Mouse (Mus musculus): ENCODE results near the gene 2310039H08Rik.

2310039H08Rik gene

GRCm38 (mm10) chr17:46772404-46773277 lies at the start of gene 2310039H08Rik:
Gene 2310039H08Rik (plus strand): TSS chr17:46772635.
- peak; percentile 95 for DNase-seq (ENCODE audit: low read depth, low spot score)

- no peak for DNase-seq (ENCODE audit: low read depth, low spot score)
Measured at GRCm38 (mm10) chr17:46724477-46725084, 47.9 kb upstream of the 2310039H08Rik start.

GRCm38 (mm10) chr17:46725273-46725672 lies 47.2 kb upstream of the 2310039H08Rik start:
- DNase-seq (ENCODE audit: low read depth, low spot score) = peak; percentile 87

GRCm38 (mm10) chr17:46725731-46726645 lies 46.4 kb upstream of the 2310039H08Rik start:
- DNase-seq (ENCODE audit: low read depth, low spot score) = no peak

GRCm38 (mm10) chr17:46727271-46727670 lies 45.2 kb upstream of the 2310039H08Rik start:
- no peak for DNase-seq (ENCODE audit: low read depth, low spot score)

- peak; percentile 89 for DNase-seq (ENCODE audit: low read depth, low spot score)
Measured at GRCm38 (mm10) chr17:46728021-46728420, 44.4 kb upstream of the 2310039H08Rik start.

GRCm38 (mm10) chr17:46728496-46728895 lies 43.9 kb upstream of the 2310039H08Rik start:
- peak; percentile 48 for DNase-seq (ENCODE audit: low read depth, low spot score)

GRCm38 (mm10) chr17:46728904-46729318 lies 43.5 kb upstream of the 2310039H08Rik start, which contains the start of gene Gnmt:
Gene Gnmt (minus strand): TSS chr17:46729168.
- peak; percentile 62 for DNase-seq (ENCODE audit: low read depth, low spot score)

- DNase-seq (ENCODE audit: low read depth, low spot score) = no peak
Measured at GRCm38 (mm10) chr17:46734055-46734454, 38.4 kb upstream of the 2310039H08Rik start.

- DNase-seq (ENCODE audit: low read depth, low spot score) = no peak
Measured at GRCm38 (mm10) chr17:46735287-46735686, 37.1 kb upstream of the 2310039H08Rik start.

GRCm38 (mm10) chr17:46736160-46736559 lies 36.3 kb upstream of the 2310039H08Rik start:
- peak; percentile 84 for DNase-seq (ENCODE audit: low read depth, low spot score)

- no peak for DNase-seq (ENCODE audit: low read depth, low spot score)
Measured at GRCm38 (mm10) chr17:46741305-46741704, 31.1 kb upstream of the 2310039H08Rik start.

GRCm38 (mm10) chr17:46742986-46743385 lies 29.4 kb upstream of the 2310039H08Rik start:
- peak; percentile 65 for DNase-seq (ENCODE audit: low read depth, low spot score)

- DNase-seq (ENCODE audit: low read depth, low spot score) = no peak
Measured at GRCm38 (mm10) chr17:46745506-46745905, 26.9 kb upstream of the 2310039H08Rik start.

- no peak for DNase-seq (ENCODE audit: low read depth, low spot score)
Measured at GRCm38 (mm10) chr17:46747234-46747633, 25.2 kb upstream of the 2310039H08Rik start.

GRCm38 (mm10) chr17:46747806-46748205 lies 24.6 kb upstream of the 2310039H08Rik start:
- no peak for DNase-seq (ENCODE audit: low read depth, low spot score)

- DNase-seq (ENCODE audit: low read depth, low spot score) = no peak
Measured at GRCm38 (mm10) chr17:46749282-46749681, 23.2 kb upstream of the 2310039H08Rik start.

GRCm38 (mm10) chr17:46750580-46750979 lies 21.9 kb upstream of the 2310039H08Rik start:
- DNase-seq (ENCODE audit: low read depth, low spot score) = no peak

- no peak for DNase-seq (ENCODE audit: low read depth, low spot score)
Measured at GRCm38 (mm10) chr17:46751056-46751793, 21.2 kb upstream of the 2310039H08Rik start.

GRCm38 (mm10) chr17:46751794-46752556 lies 20.5 kb upstream of the 2310039H08Rik start, which contains the start of gene Cnpy3:
Gene Cnpy3 (minus strand): TSS chr17:46752214.
- peak; percentile 100 for DNase-seq (ENCODE audit: low read depth, low spot score)
